Comparison of ENCODE assay signal across 21 mouse cellular contexts in the genomic region with DNA sequence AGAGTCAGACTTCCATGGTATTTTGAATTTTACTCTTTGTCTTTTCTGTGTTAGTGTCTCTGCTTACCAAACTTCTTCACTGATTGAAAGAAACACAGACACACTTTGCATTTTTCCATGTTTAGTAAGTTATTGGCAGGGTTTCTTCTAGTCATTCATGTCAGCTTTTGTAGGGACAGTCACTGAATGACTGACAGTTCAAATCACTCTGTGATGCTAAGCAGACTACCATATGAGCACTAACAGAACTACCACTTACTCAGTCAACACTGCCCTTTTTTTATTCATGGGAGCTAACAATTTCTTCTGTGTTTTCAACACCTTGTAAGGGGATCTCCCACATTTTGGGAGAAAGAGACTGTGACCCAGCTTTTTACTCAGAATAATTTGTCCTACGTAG.
DNase-seq lines count a peak whose midpoint lies in the region; ATAC-seq and TF ChIP-seq lines count a peak whose summit lies in the region.
"Had no signal": no experiment of that assay in that cellular context is flagged by ENCODE, and none has a peak within 500 bp of the region (broad histone marks: within the 10 kb centered on the region; RNA-seq: fewer than 3 reads in every experiment).

No protein-coding gene starts in this region.

- WGBS in forebrain, embryonic 15.5 days, result 47% methylated on average over 1 of the region's 1 CpGs
- 87% methylated on average over 1 of the region's 1 CpGs for WGBS in forebrain, embryonic 11.5 days
- 73% methylated on average over 1 of the region's 1 CpGs for WGBS in hindbrain, postnatal 0 days
- 75% methylated on average over 1 of the region's 1 CpGs for WGBS in hindbrain, embryonic 13.5 days

- peak overlapping the region; percentile 14; the same call in 1 of the 2 replicates for H3K27ac ChIP-seq in forebrain, embryonic 15.5 days (replicated peaks)
- H3K27ac ChIP-seq in forebrain, embryonic 11.5 days (ENCODE audit: low read depth, low read length), result no peak overlapping the region
- H3K27ac ChIP-seq in hindbrain, postnatal 0 days, result peak overlapping the region; percentile 11; the same call in 1 of the 2 replicates
- no peak overlapping the region for H3K27ac ChIP-seq in hindbrain, embryonic 13.5 days
- H3K27ac ChIP-seq: heart, adult 2 months; heart, embryonic 10.5 days; heart, embryonic 13.5 days; hindbrain, embryonic 15.5 days; intestine, embryonic 15.5 days had no signal

- no peaks in the 10 kb centered on the region for H3K27me3 ChIP-seq in forebrain, embryonic 15.5 days
- H3K27me3 ChIP-seq in forebrain, embryonic 11.5 days (ENCODE audit: control insufficient read depth, insufficient read depth, low read length), result no peaks in the 10 kb centered on the region
- H3K27me3 ChIP-seq in hindbrain, postnatal 0 days (ENCODE audit: insufficient read depth, low read length), result no peaks in the 10 kb centered on the region
- no peaks in the 10 kb centered on the region for H3K27me3 ChIP-seq in hindbrain, embryonic 13.5 days
- H3K27me3 ChIP-seq: heart, embryonic 13.5 days; hindbrain, embryonic 15.5 days; intestine, embryonic 15.5 days; Patski had no signal

- no peak for TF ChIP-seq CTCF in hindbrain, postnatal 0 days (IDR thresholded peaks at IDR 0.05; ENCODE audit: low read depth)
- no peak for TF ChIP-seq CTCF in brain, embryonic 14.5 days (IDR thresholded peaks at IDR 0.05; ENCODE audit: borderline replicate concordance, extremely low read depth, insufficient read depth, insufficient read length)

- no peak overlapping the region for H3K4me3 ChIP-seq in forebrain, embryonic 15.5 days
- H3K4me3 ChIP-seq in forebrain, embryonic 11.5 days (ENCODE audit: low read depth, low read length), result no peak overlapping the region
- H3K4me3 ChIP-seq in hindbrain, postnatal 0 days (ENCODE audit: low read length), result no peak overlapping the region
- no peak overlapping the region for H3K4me3 ChIP-seq in hindbrain, embryonic 13.5 days
- H3K4me3 ChIP-seq: heart, adult 2 months; heart, embryonic 10.5 days; heart, embryonic 13.5 days; hindbrain, embryonic 15.5 days; intestine, embryonic 15.5 days had no signal

- DNase-seq in cerebellum, adult 8-10 months, result peak; percentile 27
- DNase-seq in cerebellum, postnatal 4 days (ENCODE audit: low spot score in 2 of 2), result no peak
- DNase-seq in forebrain, embryonic 11.5 days (ENCODE audit: low spot score), result no peak
- no peak for DNase-seq in hindbrain, postnatal 0 days (ENCODE audit: low spot score)
- DNase-seq in brain, embryonic 14.5 days (ENCODE audit: low read depth), result peak; percentile 32
- DNase-seq in kidney, postnatal 25 days, result no peak
- DNase-seq: adrenal gland, postnatal 10 days; adrenal gland, postnatal 36 days; gastrocnemius, postnatal 36 days; heart, adult 2 months; heart, postnatal 14 days; heart, postnatal 4 days; kidney, adult 11 months; kidney, adult 8-10 months had no signal

- no peaks in the 10 kb centered on the region for H3K9me3 ChIP-seq in forebrain, embryonic 15.5 days
- no peaks in the 10 kb centered on the region for H3K9me3 ChIP-seq in forebrain, embryonic 11.5 days (ENCODE audit: control insufficient read depth, low read length)
- no peaks in the 10 kb centered on the region for H3K9me3 ChIP-seq in hindbrain, postnatal 0 days (ENCODE audit: low read length)
- no peaks in the 10 kb centered on the region for H3K9me3 ChIP-seq in hindbrain, embryonic 13.5 days
- H3K9me3 ChIP-seq: heart, embryonic 10.5 days; heart, embryonic 13.5 days; hindbrain, embryonic 15.5 days; intestine, embryonic 15.5 days had no signal

- H3K36me3 ChIP-seq in forebrain, embryonic 15.5 days, result no peaks in the 10 kb centered on the region
- H3K36me3 ChIP-seq in forebrain, embryonic 11.5 days (ENCODE audit: control insufficient read depth, insufficient read depth, low read length), result no peaks in the 10 kb centered on the region
- no peaks in the 10 kb centered on the region for H3K36me3 ChIP-seq in hindbrain, postnatal 0 days (ENCODE audit: insufficient read depth, low read length)
- no peaks in the 10 kb centered on the region for H3K36me3 ChIP-seq in hindbrain, embryonic 13.5 days
- H3K36me3 ChIP-seq: heart, embryonic 10.5 days; heart, embryonic 13.5 days; hindbrain, embryonic 15.5 days; intestine, embryonic 15.5 days had no signal

- no peak overlapping the region for H3K9ac ChIP-seq in forebrain, embryonic 15.5 days (replicated peaks)
- H3K9ac ChIP-seq in forebrain, embryonic 11.5 days (ENCODE audit: low read length), result no peak overlapping the region
- no peak overlapping the region for H3K9ac ChIP-seq in hindbrain, postnatal 0 days (replicated peaks; ENCODE audit: low read length)
- H3K9ac ChIP-seq in hindbrain, embryonic 13.5 days, result no peak overlapping the region
- H3K9ac ChIP-seq: heart, embryonic 13.5 days; hindbrain, embryonic 15.5 days; intestine, embryonic 15.5 days had no signal

- H3K4me1 ChIP-seq in forebrain, embryonic 15.5 days, result peaks cover 8% of the 10 kb centered on the region
- no peaks in the 10 kb centered on the region for H3K4me1 ChIP-seq in forebrain, embryonic 11.5 days (replicated peaks; ENCODE audit: control insufficient read depth, insufficient read depth, low read length)
- H3K4me1 ChIP-seq in hindbrain, postnatal 0 days (ENCODE audit: insufficient read depth, low read length), result no peaks in the 10 kb centered on the region
- peaks cover 3% of the 10 kb centered on the region; the same call in 1 of the 2 replicates for H3K4me1 ChIP-seq in hindbrain, embryonic 13.5 days (replicated peaks)
- H3K4me1 ChIP-seq: heart, embryonic 10.5 days; heart, embryonic 13.5 days; intestine, embryonic 15.5 days had no signal

- peak; percentile 70; the same call in 1 of the 2 replicates for ATAC-seq in forebrain, embryonic 15.5 days (replicated peaks)
- ATAC-seq in forebrain, embryonic 11.5 days (replicated peaks; ENCODE audit: low FRiP score), result no peak
- no peak for ATAC-seq in hindbrain, postnatal 0 days
- no peak for ATAC-seq in hindbrain, embryonic 13.5 days (ENCODE audit: low FRiP score)
- ATAC-seq: intestine, embryonic 15.5 days; Patski had no signal

- TF ChIP-seq POLR2A in brain, embryonic 14.5 days (IDR thresholded peaks at IDR 0.05; ENCODE audit: borderline replicate concordance, extremely low read depth, insufficient read depth, insufficient read length, poor library complexity, severe bottlenecking), result no peak

- no peak overlapping the region for H3K4me2 ChIP-seq in forebrain, embryonic 15.5 days (replicated peaks)
- H3K4me2 ChIP-seq in forebrain, embryonic 11.5 days (ENCODE audit: low read depth, low read length, severe bottlenecking), result no peak overlapping the region
- no peak overlapping the region for H3K4me2 ChIP-seq in hindbrain, postnatal 0 days (ENCODE audit: low read depth, low read length)
- H3K4me2 ChIP-seq in hindbrain, embryonic 13.5 days, result no peak overlapping the region
- H3K4me2 ChIP-seq: heart, embryonic 13.5 days; hindbrain, embryonic 15.5 days; intestine, embryonic 15.5 days had no signal

Comparison
In these comparisons a context has a peak if more than half of its experiments do, and no peak if none do; other contexts are left out.
1. DNase-seq: peak in cerebellum, adult 8-10 months (single experiment) and brain, embryonic 14.5 days (single experiment); none in cerebellum, postnatal 4 days (0 of 2), forebrain, embryonic 11.5 days (single experiment), hindbrain, postnatal 0 days (single experiment) and kidney, postnatal 25 days (0 of 2).
2. H3K27ac ChIP-seq: peak in forebrain, embryonic 15.5 days (single experiment) and hindbrain, postnatal 0 days (single experiment); none in forebrain, embryonic 11.5 days (single experiment) and hindbrain, embryonic 13.5 days (single experiment).